Mouse (Mus musculus) embryonic facial prominence, embryonic 10.5 days (tissue): ENCODE data around the gene A3galt2. TPM values are rescaled to one million over a fixed set of nuclear protein-coding genes. Genes with fewer than 3 reads are reported as not detected.
A peak's percentile ranks its signal among the peaks of the same experiment; 100 is the strongest.

ENCODE experiments used
- DNase-seq: peaks from one replicate; pipeline ENCODE4 v3.0.0-alpha.2; 2017; ENCODE audit warnings: low spot score
- H3K27ac ChIP-seq: fragments of 300-500 bp; sonication (generic); replicated peaks from 2 replicates; pipeline ENCODE4 v1.5.1; 2016; ENCODE audit warnings: mild to moderate bottlenecking
- H3K27me3 ChIP-seq: fragments of 300-500 bp; sonication (generic); replicated peaks from 2 replicates; pipeline ENCODE4 v1.6.1; 2016; ENCODE audit warnings: low read depth, mild to moderate bottlenecking; ENCODE audit not compliant: poor library complexity, severe bottlenecking
- H3K36me3 ChIP-seq: fragments of 300-500 bp; sonication (generic); replicated peaks from 2 replicates; pipeline ENCODE4 v1.6.1; 2016; ENCODE audit warnings: mild to moderate bottlenecking, moderate library complexity
- H3K4me1 ChIP-seq: fragments of 300-500 bp; sonication (generic); 2 replicates; pipeline ENCODE4 v1.6.1; 2016
- H3K4me3 ChIP-seq: fragments of 300-500 bp; sonication (generic); 2 replicates; pipeline ENCODE4 v1.5.1; 2016; ENCODE audit warnings: mild to moderate bottlenecking, moderate library complexity
- H3K9me3 ChIP-seq: fragments of 300-500 bp; sonication (generic); 2 replicates; pipeline ENCODE4 v1.6.1; 2016; ENCODE audit warnings: mild to moderate bottlenecking
- WGBS: fragments of 180-500 bp; shearing (Covaris S2); methylation state at CpG from one replicate; pipeline ENCODE4 v1.1.7; 2016; 5-methylcytosine and 5-hydroxymethylcytosine counted together
- polyA plus RNA-seq: library from polyadenylated mRNA; unstranded; fragments of >200 nt; fragmentation: Nextera tagmentation; extraction: Ambion mirVana; gene quantifications from 2 replicates; pipeline ENCODE4 v1.2.1, GENCODE M21; 2016

Gene A3galt2
- polyA plus RNA-seq, 1 experiment from 2014 or later, result 0.12 TPM

- Histone ChIP-seq H3K4me3 (peak overlapping the region; percentile 94), H3K9me3 (no peaks in the 10 kb centered on the region), H3K27me3 (no peaks in the 10 kb centered on the region), H3K4me1 (peaks cover 76% of the 10 kb centered on the region), H3K27ac (no peak overlapping the region), H3K36me3 (peaks cover 51% of the 10 kb centered on the region)
- no peak for DNase-seq
- WGBS, result 85% methylated on average over 6 of the region's 6 CpGs
Measured at GRCm38 (mm10) chr4:128730271-128730670, 24.9 kb upstream of the A3galt2 start.

DNA sequence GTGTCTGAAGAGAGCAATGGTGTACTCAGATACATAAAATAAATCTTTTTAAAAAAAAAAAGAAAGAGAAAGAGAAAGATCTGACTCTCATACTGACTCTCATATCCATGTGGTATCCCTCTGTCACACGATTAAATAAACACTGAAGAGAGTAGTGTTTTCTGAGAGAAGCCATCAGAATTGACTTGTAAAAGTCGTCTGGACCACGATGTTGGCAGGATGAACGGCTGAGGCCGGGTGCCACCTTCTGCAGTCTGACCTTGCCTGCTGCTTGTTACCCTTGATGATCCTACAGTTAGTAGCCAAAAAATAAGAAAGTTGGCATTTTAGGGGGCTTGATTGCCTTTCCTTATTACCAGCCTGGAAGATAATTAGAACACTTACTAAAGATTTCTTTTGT is 22.4 kb upstream of the A3galt2 start:
- H3K4me3 ChIP-seq, result no peak overlapping the region
- H3K4me1 ChIP-seq, result peaks cover 90% of the 10 kb centered on the region
- WGBS, result 79% methylated on average over 5 of the region's 5 CpGs
- no peaks in the 10 kb centered on the region for H3K27me3 ChIP-seq
- H3K9me3 ChIP-seq, result no peaks in the 10 kb centered on the region
- DNase-seq, result no peak
- H3K27ac ChIP-seq, result no peak overlapping the region
- peaks cover 71% of the 10 kb centered on the region for H3K36me3 ChIP-seq

- Histone ChIP-seq H3K4me3 (peak overlapping the region; percentile 6; the same call in 1 of the 2 replicates), H3K36me3 (peaks cover 78% of the 10 kb centered on the region), H3K27me3 (no peaks in the 10 kb centered on the region), H3K4me1 (peaks cover 97% of the 10 kb centered on the region), H3K27ac (peak overlapping the region; percentile 2; the same call in 1 of the 2 replicates), H3K9me3 (no peaks in the 10 kb centered on the region)
- no peak for DNase-seq
- WGBS, result 53% methylated on average over 6 of the region's 6 CpGs
Measured at GRCm38 (mm10) chr4:128733496-128733895, 21.7 kb upstream of the A3galt2 start.

DNA sequence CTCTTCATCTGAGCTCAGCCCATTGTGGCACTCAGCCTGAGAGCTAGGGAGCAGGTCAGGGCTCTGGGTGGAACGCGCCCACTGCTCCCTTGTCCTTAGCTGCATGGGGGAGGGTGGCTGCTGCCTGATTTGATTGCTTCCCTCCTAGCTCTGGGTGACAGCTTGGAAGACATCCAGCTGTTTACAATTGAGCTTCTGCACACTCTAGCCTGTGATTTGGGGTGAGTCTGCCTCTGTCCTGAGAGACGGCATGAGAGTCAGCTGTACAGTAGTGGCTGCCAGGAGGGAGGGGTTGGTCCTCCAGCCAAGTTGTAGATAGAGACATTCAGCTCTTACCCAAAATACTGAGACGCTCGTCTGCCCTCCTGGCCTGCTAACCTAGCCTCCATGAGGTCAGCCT is 20.9 kb upstream of the A3galt2 start:
- DNase-seq, result no peak
- 37% methylated on average over 5 of the region's 5 CpGs for WGBS
- Histone ChIP-seq H3K9me3 (no peaks in the 10 kb centered on the region), H3K4me3 (peak overlapping the region; percentile 6; the same call in 1 of the 2 replicates), H3K27me3 (no peaks in the 10 kb centered on the region), H3K27ac (no peak overlapping the region; the same call in 1 of the 2 replicates), H3K4me1 (peaks cover 90% of the 10 kb centered on the region), H3K36me3 (peaks cover 78% of the 10 kb centered on the region)

- H3K4me3 ChIP-seq, result 0 out of 2 replicates have a peak overlapping the region, but pooled peaks have one; percentile 18
- peaks cover 78% of the 10 kb centered on the region for H3K36me3 ChIP-seq
- no peaks in the 10 kb centered on the region for H3K9me3 ChIP-seq
- H3K4me1 ChIP-seq, result peaks cover 82% of the 10 kb centered on the region
- H3K27ac ChIP-seq, result peak overlapping the region; percentile 89; the same call in 1 of the 2 replicates
- no peaks in the 10 kb centered on the region for H3K27me3 ChIP-seq
- 79% methylated on average over 18 of the region's 18 CpGs for WGBS
- DNase-seq, result no peak
Measured at GRCm38 (mm10) chr4:128734721-128735671, 20.2 kb upstream of the A3galt2 start.

- Histone ChIP-seq H3K27me3 (no peaks in the 10 kb centered on the region), H3K9me3 (no peaks in the 10 kb centered on the region), H3K4me1 (peaks cover 76% of the 10 kb centered on the region), H3K27ac (peak overlapping the region; percentile 89), H3K36me3 (peaks cover 66% of the 10 kb centered on the region), H3K4me3 (peak overlapping the region; percentile 31)
- WGBS, result 12% methylated on average over 6 of the region's 6 CpGs
- peak; percentile 81 for DNase-seq
Measured at GRCm38 (mm10) chr4:128737137-128737589, 18.0 kb upstream of the A3galt2 start.

DNA sequence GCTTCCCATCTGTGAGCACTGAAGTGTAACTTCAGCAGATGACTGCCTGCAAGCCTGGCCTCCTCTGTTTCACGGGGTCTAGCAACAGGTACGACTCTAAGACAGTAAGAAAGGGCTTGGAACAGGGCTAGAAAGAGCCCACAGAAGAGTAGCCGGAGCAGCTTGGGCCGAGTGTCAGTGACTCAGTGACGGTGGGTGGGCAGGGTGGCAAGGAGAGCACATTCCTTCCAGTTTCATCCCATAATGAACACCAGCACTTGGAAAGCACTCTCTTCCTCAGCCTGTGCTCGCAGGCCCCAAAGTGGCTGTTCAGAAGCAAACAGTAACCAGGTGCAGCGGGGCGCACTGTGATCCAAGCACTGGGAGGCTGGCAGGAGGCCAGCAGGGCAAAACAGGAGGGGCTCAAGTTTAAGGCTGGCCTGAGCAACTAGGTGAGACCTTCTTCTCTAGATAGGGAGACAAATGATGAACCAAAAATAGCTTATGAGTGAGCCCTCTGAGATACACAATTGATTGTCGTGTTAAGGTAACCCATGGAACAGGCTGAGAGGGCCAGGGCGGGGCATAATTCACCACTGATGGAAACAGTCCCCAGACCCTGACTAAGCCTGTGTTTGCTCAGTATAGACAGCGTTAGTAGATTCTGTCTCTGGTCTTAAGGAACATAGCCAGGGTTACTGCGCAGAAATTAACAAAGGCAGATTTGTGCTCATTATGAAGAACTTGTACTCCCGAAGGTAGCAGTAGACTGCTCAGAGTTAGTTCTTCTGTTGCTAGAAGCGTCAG is 17.1 kb upstream of the A3galt2 start:
- peak overlapping the region; percentile 89 for H3K27ac ChIP-seq
- no peaks in the 10 kb centered on the region for H3K9me3 ChIP-seq
- H3K27me3 ChIP-seq, result no peaks in the 10 kb centered on the region
- WGBS, result 64% methylated on average over 14 of the region's 14 CpGs
- peak overlapping the region; percentile 23; the same call in 1 of the 2 replicates for H3K4me3 ChIP-seq
- peaks cover 78% of the 10 kb centered on the region for H3K4me1 ChIP-seq
- DNase-seq, result peak; percentile 44
- peaks cover 74% of the 10 kb centered on the region for H3K36me3 ChIP-seq

GRCm38 (mm10) chr4:128740878-128741277 is 14.3 kb upstream of the A3galt2 start:
- peaks cover 74% of the 10 kb centered on the region for H3K36me3 ChIP-seq
- H3K9me3 ChIP-seq, result no peaks in the 10 kb centered on the region
- H3K4me1 ChIP-seq, result peaks cover 53% of the 10 kb centered on the region
- WGBS, result 71% methylated on average over 1 of the region's 1 CpGs
- no peak overlapping the region for H3K4me3 ChIP-seq
- no peak overlapping the region for H3K27ac ChIP-seq
- H3K27me3 ChIP-seq, result no peaks in the 10 kb centered on the region
- no peak for DNase-seq

DNA sequence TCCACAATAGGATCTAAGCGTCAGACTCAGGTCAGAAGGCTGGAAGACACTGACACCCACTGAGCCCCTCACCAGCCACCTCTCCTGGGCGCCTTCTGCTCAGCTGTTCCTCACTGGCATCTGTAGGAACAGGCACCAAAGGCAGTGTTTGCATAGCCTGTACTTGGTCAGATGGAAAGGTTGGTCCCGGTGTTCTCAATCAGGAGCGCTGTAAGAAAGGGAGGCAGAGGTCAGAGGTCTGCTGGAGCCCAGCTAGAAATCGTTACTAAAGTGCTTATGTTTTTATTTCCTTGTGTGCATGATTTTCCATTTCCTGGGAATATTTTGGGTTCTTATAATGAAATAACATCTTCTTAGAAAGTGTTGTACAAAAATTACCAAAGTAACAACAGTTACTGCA is 13.3 kb upstream of the A3galt2 start:
- no peaks in the 10 kb centered on the region for H3K27me3 ChIP-seq
- 29% methylated on average over 5 of the region's 5 CpGs for WGBS
- peaks cover 76% of the 10 kb centered on the region for H3K36me3 ChIP-seq
- no peak for DNase-seq
- H3K9me3 ChIP-seq, result no peaks in the 10 kb centered on the region
- no peak overlapping the region for H3K27ac ChIP-seq
- H3K4me1 ChIP-seq, result peaks cover 42% of the 10 kb centered on the region
- no peak overlapping the region for H3K4me3 ChIP-seq

- H3K27me3 ChIP-seq, result no peaks in the 10 kb centered on the region
- peaks cover 37% of the 10 kb centered on the region for H3K4me1 ChIP-seq
- no peaks in the 10 kb centered on the region for H3K9me3 ChIP-seq
- peaks cover 78% of the 10 kb centered on the region for H3K36me3 ChIP-seq
- 59% methylated on average over 10 of the region's 10 CpGs for WGBS
- 0 out of 2 replicates have a peak overlapping the region, but pooled peaks have one; percentile 27 for H3K27ac ChIP-seq
- DNase-seq, result no peak
- no peak overlapping the region for H3K4me3 ChIP-seq
Measured at GRCm38 (mm10) chr4:128742379-128742970, 12.7 kb upstream of the A3galt2 start.

GRCm38 (mm10) chr4:128743031-128743626 is 12.0 kb upstream of the A3galt2 start:
- Histone ChIP-seq H3K27ac (0 out of 2 replicates have a peak overlapping the region, but pooled peaks have one; percentile 14), H3K9me3 (no peaks in the 10 kb centered on the region), H3K27me3 (no peaks in the 10 kb centered on the region), H3K4me3 (no peak overlapping the region), H3K36me3 (peaks cover 80% of the 10 kb centered on the region), H3K4me1 (peaks cover 30% of the 10 kb centered on the region)
- WGBS, result 58% methylated on average over 12 of the region's 12 CpGs
- DNase-seq, result no peak

GRCm38 (mm10) chr4:128745160-128745559 is 10.0 kb upstream of the A3galt2 start:
- Histone ChIP-seq H3K4me3 (no peak overlapping the region), H3K36me3 (peaks cover 84% of the 10 kb centered on the region), H3K27me3 (no peaks in the 10 kb centered on the region), H3K27ac (no peak overlapping the region), H3K9me3 (no peaks in the 10 kb centered on the region), H3K4me1 (peaks cover 26% of the 10 kb centered on the region)
- no peak for DNase-seq
- WGBS, result 92% methylated on average over 8 of the region's 8 CpGs
